Mouse (Mus musculus) neural tube, embryonic 10.5 days (tissue): ENCODE measurements around the gene Fam186a.

ENCODE experiments used
- DNase-seq: peaks from one replicate; pipeline ENCODE4 v3.0.0-alpha.2; 2017; ENCODE audit warnings: low spot score; ENCODE audit errors: extremely low spot score

The Fam186a gene

DNA sequence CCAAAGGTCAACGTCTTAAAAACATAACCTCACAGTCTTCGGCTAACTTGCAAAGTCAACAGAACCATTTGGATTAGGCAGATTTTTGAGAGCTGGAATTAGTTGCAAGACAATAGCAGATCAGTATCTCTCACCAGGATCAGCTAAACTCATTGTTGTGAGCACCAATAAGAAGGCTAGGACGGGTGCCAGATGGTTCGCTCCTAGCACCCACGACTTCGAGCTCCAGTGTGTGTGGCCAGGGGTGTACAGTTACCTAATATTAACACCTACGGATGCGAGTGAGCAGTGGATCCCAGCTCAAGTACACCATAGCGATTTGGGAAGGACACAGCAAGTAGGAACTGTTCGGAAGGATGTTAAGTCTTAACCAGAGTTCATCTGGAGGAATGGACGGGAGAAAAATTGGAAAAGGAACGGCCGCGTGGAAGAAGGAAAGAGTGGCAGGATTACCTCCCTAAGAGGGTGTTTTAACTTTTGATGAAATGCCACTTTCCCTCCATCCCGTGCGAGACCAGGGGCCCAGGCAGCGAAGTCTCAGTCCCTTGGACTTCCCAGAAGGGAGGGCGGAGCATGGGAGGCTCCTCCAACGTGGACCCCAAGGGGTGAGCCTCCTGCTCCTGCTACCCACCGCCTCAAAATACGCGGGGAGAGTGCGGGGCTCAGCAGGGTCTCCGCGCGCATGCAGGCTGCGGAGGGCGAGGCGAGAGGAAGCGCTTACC lies 92.1 kb downstream of the Fam186a start:
- DNase-seq = no peak

DNA sequence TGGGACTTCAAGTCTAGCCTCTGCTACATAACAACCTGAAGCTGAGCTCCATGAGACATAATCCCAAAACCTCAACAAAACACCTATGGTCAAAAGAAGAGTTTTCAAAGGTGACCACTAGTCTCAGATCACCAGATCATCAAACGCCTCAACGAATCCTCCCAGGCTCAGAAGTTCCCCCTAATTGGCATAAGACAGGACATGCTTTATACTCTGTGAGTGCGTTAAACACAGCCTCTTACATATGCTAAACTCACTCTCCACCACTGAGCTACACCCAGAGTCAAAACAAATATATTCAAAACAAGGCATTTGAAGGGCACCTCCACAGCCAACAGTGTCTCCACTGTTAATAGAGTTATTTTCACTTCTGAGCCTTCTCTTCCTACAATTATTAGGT lies 94.3 kb downstream of the Fam186a start:
- no peak for DNase-seq
